Mouse (Mus musculus): Measurements from ENCODE around the gene Rtraf. TPM values are rescaled to one million over a fixed set of nuclear protein-coding genes. Genes with fewer than 3 reads are reported as not detected.

The Rtraf gene
- polyA plus RNA-seq, 1 experiment from 2014 or later, result 200 TPM

GRCm38 (mm10) chr14:19796541-19797304 is 26.9 kb downstream of the Rtraf start:
- Histone ChIP-seq H3K9ac (no peak overlapping the region), H3K36me3 (0 out of 2 replicates have a peak, but pooled peaks cover 5% of the 10 kb centered on the region)
- WGBS, result 76% methylated on average over 18 of the region's 18 CpGs

GRCm38 (mm10) chr14:19794881-19795280 is 28.7 kb downstream of the Rtraf start:
- Histone ChIP-seq H3K27ac (replicated peaks) (0 out of 2 replicates have a peak overlapping the region, but pooled peaks have one; percentile 0), H3K4me1 (no peaks in the 10 kb centered on the region), H3K36me3 (0 out of 2 replicates have a peak, but pooled peaks cover 9% of the 10 kb centered on the region), H3K9me3 (replicated peaks) (no peaks in the 10 kb centered on the region), H3K9ac (no peak overlapping the region), H3K4me2 (replicated peaks) (no peak overlapping the region), H3K27me3 (no peaks in the 10 kb centered on the region), H3K4me3 (replicated peaks) (no peak overlapping the region)
- no peak for ATAC-seq (ENCODE audit: insufficient number of reproducible peaks, low FRiP score, low TSS enrichment, low read depth)
- whole genome bisulfite sequencing, result 58% methylated on average over 4 of the region's 4 CpGs

More at GRCm38 (mm10) chr14:19796541-19797304, 26.9 kb downstream of the Rtraf start:
- Histone ChIP-seq H3K27me3 (no peaks in the 10 kb centered on the region), H3K4me3 (replicated peaks) (no peak overlapping the region), H3K9me3 (replicated peaks) (no peaks in the 10 kb centered on the region), H3K4me1 (no peaks in the 10 kb centered on the region), H3K27ac (replicated peaks) (no peak overlapping the region), H3K4me2 (replicated peaks) (no peak overlapping the region)
- ATAC-seq (ENCODE audit: insufficient number of reproducible peaks, low FRiP score, low TSS enrichment, low read depth), result no peak

- H3K36me3 ChIP-seq, result 0 out of 2 replicates have a peak, but pooled peaks cover 5% of the 10 kb centered on the region
Observed at GRCm38 (mm10) chr14:19788443-19788842, 35.2 kb downstream of the Rtraf start.

GRCm38 (mm10) chr14:19785797-19786588 is 37.6 kb downstream of the Rtraf start:
- Histone ChIP-seq H3K4me1 (no peaks in the 10 kb centered on the region), H3K36me3 (no peaks in the 10 kb centered on the region), H3K9me3 (replicated peaks) (no peaks in the 10 kb centered on the region), H3K27ac (replicated peaks) (no peak overlapping the region), H3K4me2 (replicated peaks) (no peak overlapping the region), H3K27me3 (no peaks in the 10 kb centered on the region), H3K4me3 (replicated peaks) (no peak overlapping the region), H3K9ac (no peak overlapping the region)
- 81% methylated on average over 9 of the region's 9 CpGs for WGBS
- ATAC-seq (ENCODE audit: insufficient number of reproducible peaks, low FRiP score, low TSS enrichment, low read depth), result no peak

More at GRCm38 (mm10) chr14:19788443-19788842, 35.2 kb downstream of the Rtraf start:
- Histone ChIP-seq H3K27me3 (no peaks in the 10 kb centered on the region), H3K4me2 (replicated peaks) (no peak overlapping the region), H3K27ac (replicated peaks) (no peak overlapping the region), H3K4me1 (no peaks in the 10 kb centered on the region), H3K4me3 (replicated peaks) (no peak overlapping the region), H3K9ac (no peak overlapping the region), H3K9me3 (replicated peaks) (no peaks in the 10 kb centered on the region)
- 63% methylated on average over 1 of the region's 1 CpGs for WGBS
- no peak for ATAC-seq (ENCODE audit: insufficient number of reproducible peaks, low FRiP score, low TSS enrichment, low read depth)

GRCm38 (mm10) chr14:19777945-19778344 is 45.7 kb downstream of the Rtraf start:
- WGBS, result 87% methylated on average over 13 of the region's 13 CpGs
- Histone ChIP-seq H3K27me3 (no peaks in the 10 kb centered on the region), H3K4me2 (replicated peaks) (no peak overlapping the region), H3K4me1 (no peaks in the 10 kb centered on the region), H3K9ac (no peak overlapping the region), H3K36me3 (peaks cover 22% of the 10 kb centered on the region; the same call in 1 of the 2 replicates), H3K4me3 (replicated peaks) (no peak overlapping the region), H3K27ac (replicated peaks) (no peak overlapping the region), H3K9me3 (replicated peaks) (no peaks in the 10 kb centered on the region)
- ATAC-seq (ENCODE audit: insufficient number of reproducible peaks, low FRiP score, low TSS enrichment, low read depth), result no peak

- H3K27me3 ChIP-seq, result no peaks in the 10 kb centered on the region
- ATAC-seq (ENCODE audit: insufficient number of reproducible peaks, low FRiP score, low TSS enrichment, low read depth), result no peak
- peaks cover 22% of the 10 kb centered on the region; the same call in 1 of the 2 replicates for H3K36me3 ChIP-seq
Observed at GRCm38 (mm10) chr14:19777365-19777764, 46.3 kb downstream of the Rtraf start.

GRCm38 (mm10) chr14:19776890-19777289 is 46.7 kb downstream of the Rtraf start:
- no peaks in the 10 kb centered on the region for H3K4me1 ChIP-seq
- no peaks in the 10 kb centered on the region for H3K27me3 ChIP-seq
- 50% methylated on average over 6 of the region's 6 CpGs for WGBS
- H3K27ac ChIP-seq (replicated peaks), result no peak overlapping the region
- H3K9ac ChIP-seq, result no peak overlapping the region
- H3K4me2 ChIP-seq (replicated peaks), result no peak overlapping the region
- peaks cover 22% of the 10 kb centered on the region; the same call in 1 of the 2 replicates for H3K36me3 ChIP-seq
- no peak for ATAC-seq (ENCODE audit: insufficient number of reproducible peaks, low FRiP score, low TSS enrichment, low read depth)
- H3K9me3 ChIP-seq (replicated peaks), result no peaks in the 10 kb centered on the region
- H3K4me3 ChIP-seq (replicated peaks), result no peak overlapping the region

More at GRCm38 (mm10) chr14:19777365-19777764, 46.3 kb downstream of the Rtraf start:
- WGBS, result 91% methylated on average over 6 of the region's 6 CpGs
- H3K27ac ChIP-seq (replicated peaks), result no peak overlapping the region
- no peak overlapping the region for H3K4me2 ChIP-seq (replicated peaks)
- H3K9ac ChIP-seq, result no peak overlapping the region
- no peaks in the 10 kb centered on the region for H3K9me3 ChIP-seq (replicated peaks)
- no peaks in the 10 kb centered on the region for H3K4me1 ChIP-seq
- no peak overlapping the region for H3K4me3 ChIP-seq (replicated peaks)

- no peak overlapping the region for H3K27ac ChIP-seq (replicated peaks)
- no peaks in the 10 kb centered on the region for H3K4me1 ChIP-seq
- no peaks in the 10 kb centered on the region for H3K9me3 ChIP-seq (replicated peaks)
- WGBS, result 93% methylated on average over 5 of the region's 5 CpGs
- H3K36me3 ChIP-seq, result peaks cover 22% of the 10 kb centered on the region; the same call in 1 of the 2 replicates
- ATAC-seq (ENCODE audit: insufficient number of reproducible peaks, low FRiP score, low TSS enrichment, low read depth), result no peak
- no peak overlapping the region for H3K4me2 ChIP-seq (replicated peaks)
- no peak overlapping the region for H3K4me3 ChIP-seq (replicated peaks)
- H3K9ac ChIP-seq, result no peak overlapping the region
- H3K27me3 ChIP-seq, result no peaks in the 10 kb centered on the region
Observed at GRCm38 (mm10) chr14:19776179-19776578, 47.4 kb downstream of the Rtraf start.

- Histone ChIP-seq H3K4me2 (replicated peaks) (no peak overlapping the region), H3K9ac (no peak overlapping the region), H3K4me3 (replicated peaks) (no peak overlapping the region), H3K9me3 (replicated peaks) (no peaks in the 10 kb centered on the region), H3K36me3 (peaks cover 21% of the 10 kb centered on the region; the same call in 1 of the 2 replicates), H3K4me1 (no peaks in the 10 kb centered on the region), H3K27me3 (no peaks in the 10 kb centered on the region), H3K27ac (replicated peaks) (no peak overlapping the region)
- no peak for ATAC-seq (ENCODE audit: insufficient number of reproducible peaks, low FRiP score, low TSS enrichment, low read depth)
- 86% methylated on average over 4 of the region's 4 CpGs for WGBS
Observed at GRCm38 (mm10) chr14:19775491-19775890, 48.1 kb downstream of the Rtraf start.

- WGBS, result 59% methylated on average over 13 of the region's 13 CpGs
- Histone ChIP-seq H3K36me3 (peaks cover 13% of the 10 kb centered on the region; the same call in 1 of the 2 replicates), H3K4me1 (no peaks in the 10 kb centered on the region; the same call in 1 of the 2 replicates), H3K9ac (no peak overlapping the region), H3K4me3 (replicated peaks) (no peak overlapping the region), H3K9me3 (replicated peaks) (no peaks in the 10 kb centered on the region), H3K27ac (replicated peaks) (no peak overlapping the region), H3K27me3 (no peaks in the 10 kb centered on the region), H3K4me2 (replicated peaks) (no peak overlapping the region)
- no peak for ATAC-seq (ENCODE audit: insufficient number of reproducible peaks, low FRiP score, low TSS enrichment, low read depth)
Observed at GRCm38 (mm10) chr14:19774036-19774628, 49.5 kb downstream of the Rtraf start.

GRCm38 (mm10) chr14:19771173-19771572 is 52.5 kb downstream of the Rtraf start:
- Histone ChIP-seq H3K9ac (no peak overlapping the region), H3K27me3 (no peaks in the 10 kb centered on the region), H3K9me3 (replicated peaks) (no peaks in the 10 kb centered on the region), H3K36me3 (0 out of 2 replicates have a peak, but pooled peaks cover 6% of the 10 kb centered on the region), H3K4me1 (peaks cover 2% of the 10 kb centered on the region; the same call in 1 of the 2 replicates), H3K4me2 (replicated peaks) (no peak overlapping the region), H3K4me3 (replicated peaks) (no peak overlapping the region), H3K27ac (replicated peaks) (no peak overlapping the region)
- 63% methylated on average over 7 of the region's 7 CpGs for WGBS
- no peak for ATAC-seq (ENCODE audit: insufficient number of reproducible peaks, low FRiP score, low TSS enrichment, low read depth)

All from embryonic facial prominence, embryonic 15.5 days (tissue).